13 mouse cellular contexts compared by ENCODE assay signal in genomic region chr15:12622093-12622643, GRCm38 (mm10).
DNase-seq lines count a peak whose midpoint lies in the region; ATAC-seq lines count a peak whose summit lies in the region.
"Had no signal": no experiment of that assay in that cellular context is flagged by ENCODE, and none has a peak within 500 bp of the region (broad histone marks: within the 10 kb centered on the region; RNA-seq: fewer than 3 reads in every experiment).

No protein-coding gene starts in this region.

- peak; percentile 62 for ATAC-seq in hindbrain, embryonic 13.5 days (ENCODE audit: low FRiP score)
- no peak for ATAC-seq in hindbrain, embryonic 12.5 days (ENCODE audit: low FRiP score)
- no peak for ATAC-seq in liver, embryonic 12.5 days
- ATAC-seq: activated CD4-positive, CD25-positive, alpha-beta regulatory T cell, adult 4 months had no signal

- H3K36me3 ChIP-seq in hindbrain, embryonic 13.5 days, result no peaks in the 10 kb centered on the region
- H3K36me3 ChIP-seq in hindbrain, embryonic 12.5 days, result no peaks in the 10 kb centered on the region
- no peaks in the 10 kb centered on the region for H3K36me3 ChIP-seq in liver, embryonic 12.5 days
- H3K36me3 ChIP-seq: lung, embryonic 15.5 days had no signal

- no peak overlapping the region for H3K9ac ChIP-seq in hindbrain, embryonic 13.5 days
- H3K9ac ChIP-seq in hindbrain, embryonic 12.5 days, result no peak overlapping the region
- no peak overlapping the region for H3K9ac ChIP-seq in liver, embryonic 12.5 days
- H3K9ac ChIP-seq: hindbrain, embryonic 14.5 days; lung, embryonic 15.5 days had no signal

- 0 out of 2 replicates have a peak overlapping the region, but pooled peaks have one; percentile 4 for H3K4me2 ChIP-seq in hindbrain, embryonic 13.5 days
- no peak overlapping the region for H3K4me2 ChIP-seq in hindbrain, embryonic 12.5 days (replicated peaks)
- H3K4me2 ChIP-seq in liver, embryonic 12.5 days, result no peak overlapping the region
- H3K4me2 ChIP-seq: hindbrain, embryonic 14.5 days; lung, embryonic 15.5 days had no signal

- no peaks in the 10 kb centered on the region for H3K9me3 ChIP-seq in hindbrain, embryonic 13.5 days
- H3K9me3 ChIP-seq in hindbrain, embryonic 12.5 days (replicated peaks), result no peaks in the 10 kb centered on the region
- no peaks in the 10 kb centered on the region for H3K9me3 ChIP-seq in liver, embryonic 12.5 days (replicated peaks)
- H3K9me3 ChIP-seq: lung, embryonic 15.5 days had no signal

- DNase-seq in embryo, embryonic 11 days, result peak; percentile 25
- DNase-seq in embryo, embryonic 10.5 days (ENCODE audit: low spot score), result no peak
- DNase-seq in retina, postnatal 1 day, result peak; percentile 38
- no peak for DNase-seq in retina, embryonic 14.5 days (ENCODE audit: low spot score)
- no peak for DNase-seq in spleen, adult 12 weeks (ENCODE audit: low spot score)
- DNase-seq: cerebellum, postnatal 25 days; right cerebral cortex, adult 18-20 months had no signal

- H3K4me1 ChIP-seq in hindbrain, embryonic 13.5 days (replicated peaks), result peaks cover 24% of the 10 kb centered on the region
- peaks cover 16% of the 10 kb centered on the region for H3K4me1 ChIP-seq in hindbrain, embryonic 12.5 days
- peaks cover 8% of the 10 kb centered on the region for H3K4me1 ChIP-seq in liver, embryonic 12.5 days

- WGBS in hindbrain, embryonic 13.5 days, result 52% methylated on average over 7 of the region's 7 CpGs
- 64% methylated on average over 7 of the region's 7 CpGs for WGBS in hindbrain, embryonic 12.5 days
- 70% methylated on average over 7 of the region's 7 CpGs for WGBS in liver, embryonic 12.5 days (ENCODE audit: insufficient replicate concordance)

- H3K27me3 ChIP-seq in hindbrain, embryonic 13.5 days, result no peaks in the 10 kb centered on the region
- no peaks in the 10 kb centered on the region for H3K27me3 ChIP-seq in hindbrain, embryonic 12.5 days
- H3K27me3 ChIP-seq in liver, embryonic 12.5 days (replicated peaks), result no peaks in the 10 kb centered on the region
- H3K27me3 ChIP-seq: lung, embryonic 15.5 days had no signal

- H3K27ac ChIP-seq in hindbrain, embryonic 13.5 days, result peak overlapping the region; percentile 52
- no peak overlapping the region for H3K27ac ChIP-seq in hindbrain, embryonic 12.5 days
- no peak overlapping the region for H3K27ac ChIP-seq in liver, embryonic 12.5 days
- H3K27ac ChIP-seq: hindbrain, embryonic 14.5 days; lung, embryonic 15.5 days had no signal

- H3K4me3 ChIP-seq in hindbrain, embryonic 13.5 days, result no peak overlapping the region
- no peak overlapping the region for H3K4me3 ChIP-seq in hindbrain, embryonic 12.5 days
- H3K4me3 ChIP-seq in liver, embryonic 12.5 days, result no peak overlapping the region
- H3K4me3 ChIP-seq: lung, embryonic 15.5 days had no signal

Comparison
In these comparisons a context has a peak if more than half of its experiments do, and no peak if none do; other contexts are left out.
1. DNase-seq: peak in embryo, embryonic 11 days (single experiment) and retina, postnatal 1 day (single experiment); none in embryo, embryonic 10.5 days (single experiment), retina, embryonic 14.5 days (single experiment) and spleen, adult 12 weeks (single experiment).